Mouse (Mus musculus) hindbrain, embryonic 15.5 days (tissue): ENCODE measurements around the gene Cd300lg. TPM values are rescaled to one million over a fixed set of nuclear protein-coding genes. Genes with fewer than 3 reads are reported as not detected.
A peak's percentile ranks its signal among the peaks of the same experiment; 100 is the strongest.

Experiments
- ATAC-seq: fragments of 200-750 bp; cut with Nextera tagmentation; 2 replicates; pipeline ENCODE4 v1.8.0; 2017; ENCODE audit warnings: low read depth, moderate number of reproducible peaks, moderate TSS enrichment; ENCODE audit not compliant: low FRiP score
- H3K27ac ChIP-seq: fragments of 300-500 bp; sonication (generic); replicated peaks from 2 replicates; pipeline ENCODE4 v1.5.1; 2015; ENCODE audit warnings: mild to moderate bottlenecking, inconsistent platforms
- H3K27me3 ChIP-seq: fragments of 300-500 bp; sonication (generic); 2 replicates; pipeline ENCODE4 v1.6.1; 2015; ENCODE audit warnings: control low read depth, inconsistent platforms
- H3K36me3 ChIP-seq: fragments of 300-500 bp; sonication (generic); 2 replicates; pipeline ENCODE4 v1.6.1; 2015; ENCODE audit warnings: control low read depth, inconsistent platforms
- H3K4me1 ChIP-seq: fragments of 300-500 bp; sonication (generic); replicated peaks from 2 replicates; pipeline ENCODE4 v1.6.1; 2015; ENCODE audit warnings: control low read depth, inconsistent platforms
- H3K4me2 ChIP-seq: fragments of 300-500 bp; sonication (generic); 2 replicates; pipeline ENCODE4 v1.6.1; 2015; ENCODE audit warnings: moderate library complexity, mild to moderate bottlenecking, inconsistent platforms
- H3K4me3 ChIP-seq: fragments of 300-500 bp; sonication (generic); 2 replicates; pipeline ENCODE4 v1.5.1; 2015; ENCODE audit warnings: mild to moderate bottlenecking, inconsistent platforms
- H3K9ac ChIP-seq: fragments of 300-500 bp; sonication (generic); 2 replicates; pipeline ENCODE4 v1.6.1; 2015; ENCODE audit warnings: inconsistent platforms
- H3K9me3 ChIP-seq: fragments of 300-500 bp; sonication (generic); 2 replicates; pipeline ENCODE4 v1.6.1; 2016; ENCODE audit warnings: control low read depth, inconsistent platforms
- WGBS: fragments of 180-500 bp; shearing (Covaris S2); methylation state at CpG from one replicate; pipeline ENCODE4 v1.1.7; 2015; 5-methylcytosine and 5-hydroxymethylcytosine counted together
- polyA plus RNA-seq: library from polyadenylated mRNA; unstranded; fragments of >200 nt; fragmentation: Nextera tagmentation; extraction: Ambion mirVana; gene quantifications from 2 replicates; pipeline ENCODE4 v1.2.1, GENCODE M21; 2015

Cd300lg gene
- polyA plus RNA-seq, 1 experiment from 2014 or later, result 0.43 TPM

- peak; percentile 59 for ATAC-seq
- peak within 1 kb of the TSS; percentile 98 for H3K27ac ChIP-seq
Observed at GRCm38 (mm10) chr11:102087931-102088898, 46.9 kb downstream of the Cd300lg start, which contains the start of gene Mpp2. Gene Mpp2, minus strand, starts transcription at chr11:102088515.

GRCm38 (mm10) chr11:102089088-102089808, 47.9 kb downstream of the Cd300lg start:
- Histone ChIP-seq H3K4me2 (peak overlapping the region; percentile 80), H3K4me3 (peak overlapping the region; percentile 61), H3K27ac (peak overlapping the region; percentile 98), H3K36me3 (no peaks in the 10 kb centered on the region), H3K27me3 (no peaks in the 10 kb centered on the region), H3K9ac (peak overlapping the region; percentile 85; the same call in 1 of the 2 replicates), H3K9me3 (no peaks in the 10 kb centered on the region), H3K4me1 (peaks cover 29% of the 10 kb centered on the region)
- under 1% methylated on average over 20 of the region's 20 CpGs for WGBS
- peak; percentile 17; the same call in 1 of the 2 replicates for ATAC-seq

More at GRCm38 (mm10) chr11:102087931-102088898, 46.9 kb downstream of the Cd300lg start, which contains the start of gene Mpp2:
- Histone ChIP-seq H3K9me3 (no peaks in the 10 kb centered on the region), H3K4me1 (peaks cover 31% of the 10 kb centered on the region), H3K27me3 (no peaks in the 10 kb centered on the region), H3K9ac (peak within 1 kb of the TSS; percentile 85), H3K36me3 (no peaks in the 10 kb centered on the region), H3K4me3 (peak within 1 kb of the TSS; percentile 61), H3K4me2 (peak within 1 kb of the TSS; percentile 80)
- WGBS, result under 1% methylated on average over 49 of the region's 49 CpGs

DNA sequence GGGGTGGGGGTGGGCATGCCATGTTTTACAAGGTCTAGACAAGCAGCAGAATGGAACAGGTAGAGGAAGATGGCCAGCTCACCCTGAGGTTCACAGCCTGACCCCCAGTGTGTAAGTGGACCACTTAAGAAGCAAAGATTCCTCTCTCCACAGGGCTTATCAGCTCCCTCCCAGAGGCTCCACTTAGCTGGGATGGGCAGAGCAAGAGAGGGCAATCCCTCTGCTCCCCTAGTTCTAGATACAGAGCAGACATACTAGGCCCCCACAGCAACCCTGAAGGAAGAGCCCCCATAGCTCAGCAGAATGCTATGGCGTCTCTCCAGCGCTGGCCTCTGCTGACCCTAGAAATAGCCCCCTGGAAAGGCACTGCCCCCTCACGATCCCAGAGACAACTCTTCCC, 54.4 kb downstream of the Cd300lg start:
- Histone ChIP-seq H3K4me3 (no peak overlapping the region), H3K27me3 (no peaks in the 10 kb centered on the region), H3K9ac (no peak overlapping the region), H3K4me2 (no peak overlapping the region), H3K4me1 (peaks cover 13% of the 10 kb centered on the region), H3K27ac (no peak overlapping the region), H3K9me3 (no peaks in the 10 kb centered on the region), H3K36me3 (no peaks in the 10 kb centered on the region)
- no peak for ATAC-seq
- 90% methylated on average over 3 of the region's 3 CpGs for WGBS

GRCm38 (mm10) chr11:102096446-102096845, 55.1 kb downstream of the Cd300lg start:
- Histone ChIP-seq H3K4me2 (peak overlapping the region; percentile 51), H3K27me3 (no peaks in the 10 kb centered on the region), H3K4me3 (peak overlapping the region; percentile 23; the same call in 1 of the 2 replicates), H3K9me3 (no peaks in the 10 kb centered on the region), H3K36me3 (no peaks in the 10 kb centered on the region), H3K9ac (no peak overlapping the region), H3K27ac (no peak overlapping the region), H3K4me1 (peaks cover 13% of the 10 kb centered on the region)
- 78% methylated on average over 5 of the region's 5 CpGs for WGBS
- ATAC-seq, result no peak

DNA sequence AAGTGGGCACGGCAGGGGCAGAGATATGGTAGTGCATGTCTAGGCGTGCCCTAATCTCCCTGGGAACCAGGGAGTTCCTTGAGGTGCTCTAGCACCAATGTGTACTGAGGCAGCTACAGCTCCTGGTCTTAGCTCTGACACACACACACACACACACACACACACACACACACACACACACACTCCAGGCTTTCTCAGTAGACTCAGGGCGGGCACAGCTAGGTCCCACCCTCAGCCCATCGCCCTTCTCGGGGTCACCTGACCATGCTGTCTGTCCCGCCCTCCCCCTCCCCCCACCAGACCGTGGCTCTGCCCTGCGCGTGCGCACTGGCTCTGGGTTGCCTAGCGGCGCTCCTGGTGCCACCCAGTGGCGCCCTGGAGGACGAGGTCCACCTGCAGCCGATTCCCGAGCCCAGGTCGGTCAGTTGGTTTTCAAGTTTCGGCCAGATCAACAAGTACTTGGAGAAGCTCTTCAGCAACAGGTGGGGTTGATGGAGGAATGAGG, 55.6 kb downstream of the Cd300lg start:
- ATAC-seq, result peak; percentile 89
- 0 out of 2 replicates have a peak overlapping the region, but pooled peaks have one; percentile 12 for H3K9ac ChIP-seq
- peaks cover 3% of the 10 kb centered on the region; the same call in 1 of the 2 replicates for H3K27me3 ChIP-seq
- peak overlapping the region; percentile 23 for H3K4me3 ChIP-seq
- H3K9me3 ChIP-seq, result no peaks in the 10 kb centered on the region
- peaks cover 13% of the 10 kb centered on the region for H3K4me1 ChIP-seq
- H3K4me2 ChIP-seq, result peak overlapping the region; percentile 51
- no peaks in the 10 kb centered on the region for H3K36me3 ChIP-seq
- WGBS, result 6% methylated on average over 18 of the region's 18 CpGs
- no peak overlapping the region for H3K27ac ChIP-seq

- no peaks in the 10 kb centered on the region for H3K9me3 ChIP-seq
- peaks cover 30% of the 10 kb centered on the region for H3K27me3 ChIP-seq
- H3K4me2 ChIP-seq, result no peak within 1 kb of the TSS
- H3K4me3 ChIP-seq, result no peak within 1 kb of the TSS
- 81% methylated on average over 4 of the region's 4 CpGs for WGBS
- H3K9ac ChIP-seq, result no peak within 1 kb of the TSS
- H3K27ac ChIP-seq, result no peak within 1 kb of the TSS
- H3K4me1 ChIP-seq, result peaks cover 17% of the 10 kb centered on the region
- no peak for ATAC-seq
- H3K36me3 ChIP-seq, result no peaks in the 10 kb centered on the region
Observed at GRCm38 (mm10) chr11:102101219-102101618, 59.9 kb downstream of the Cd300lg start, which contains the start of gene Ppy. Gene Ppy, minus strand, starts transcription at chr11:102101319.

DNA sequence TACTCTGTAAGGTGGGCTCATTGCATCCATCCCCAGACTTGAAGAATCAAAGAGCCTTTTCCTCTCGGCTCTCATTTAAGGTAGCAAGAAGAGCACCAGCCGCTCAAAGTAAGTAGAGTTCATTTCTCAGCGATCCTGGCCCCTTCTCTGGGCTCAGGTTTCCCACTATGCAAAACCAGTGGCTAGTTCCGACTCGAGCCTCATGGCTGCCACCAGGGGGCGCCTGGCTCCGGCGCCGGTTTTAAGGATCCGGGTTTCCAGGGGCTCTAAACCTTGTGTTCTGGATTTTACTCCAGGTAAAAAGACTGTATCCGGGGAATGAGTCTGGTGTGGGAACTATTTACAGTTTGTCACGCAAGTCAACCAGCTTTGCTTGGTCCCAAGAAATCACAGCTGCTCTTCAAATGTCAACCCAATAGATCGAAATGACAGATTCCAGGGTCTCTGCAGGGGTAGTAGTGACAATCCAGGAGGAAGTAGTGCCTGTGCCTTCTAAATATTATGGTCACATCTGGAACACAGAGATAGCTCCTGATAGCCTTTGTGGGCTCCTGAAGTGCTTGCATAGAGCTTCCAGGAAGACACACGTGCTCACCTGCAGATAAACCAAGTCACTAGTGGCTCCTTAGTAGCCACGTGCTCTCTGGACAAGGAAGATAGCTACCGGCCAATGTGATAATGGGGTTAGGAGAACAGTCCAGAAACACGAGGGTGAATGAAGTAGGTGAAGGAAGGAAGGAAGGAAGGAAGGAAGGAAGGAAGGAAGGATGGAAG, 61.4 kb downstream of the Cd300lg start:
- Histone ChIP-seq H3K9me3 (no peaks in the 10 kb centered on the region), H3K9ac (no peak overlapping the region), H3K27ac (no peak overlapping the region), H3K36me3 (no peaks in the 10 kb centered on the region), H3K4me1 (peaks cover 10% of the 10 kb centered on the region; the same call in 1 of the 2 replicates), H3K4me2 (no peak overlapping the region), H3K4me3 (no peak overlapping the region), H3K27me3 (peaks cover 44% of the 10 kb centered on the region)
- no peak for ATAC-seq
- 21% methylated on average over 17 of the region's 17 CpGs for WGBS

Other genes with a start within 250 kb of the Cd300lg start
- 0.50 and 0.51 TPM in 2 replicates for gene Meox1, start 147.1 kb upstream of the Cd300lg start, polyA plus RNA-seq
- gene Sost, start 74.5 kb upstream of the Cd300lg start, polyA plus RNA-seq, result 0.06 and 0.09 TPM in 2 replicates
- not detected in 2 replicates for gene Cfap97d1, start 57.2 kb upstream of the Cd300lg start, polyA plus RNA-seq
- gene Dusp3, start 54.5 kb upstream of the Cd300lg start, polyA plus RNA-seq, result 25.4 and 25.9 TPM in 2 replicates
- 55.9 and 56.2 TPM in 2 replicates for gene Mpp3, start 13.0 kb upstream of the Cd300lg start, polyA plus RNA-seq
- gene Mpp2, start 47.0 kb downstream of the Cd300lg start, polyA plus RNA-seq, result 30.5 and 34.6 TPM in 2 replicates
- gene Ppy, start 59.8 kb downstream of the Cd300lg start, polyA plus RNA-seq, result not detected in 2 replicates
- gene Pyy, start 66.3 kb downstream of the Cd300lg start, polyA plus RNA-seq, result 3.7 and 5.2 TPM in 2 replicates
- gene Nags, start 104.0 kb downstream of the Cd300lg start, polyA plus RNA-seq, result not detected in 2 replicates
- 41.8 and 44.1 TPM in 2 replicates for gene Tmem101, start 114.9 kb downstream of the Cd300lg start, polyA plus RNA-seq
- 102 and 121 TPM in 2 replicates for gene Lsm12, start 143.8 kb downstream of the Cd300lg start, polyA plus RNA-seq
- gene G6pc3, start 148.1 kb downstream of the Cd300lg start, polyA plus RNA-seq, result 40.4 and 41.2 TPM in 2 replicates
- gene Hdac5, start 188.7 kb downstream of the Cd300lg start, polyA plus RNA-seq, result 82.7 and 84.9 TPM in 2 replicates
- gene BC030867, start 207.4 kb downstream of the Cd300lg start, polyA plus RNA-seq, result 3.3 and 3.4 TPM in 2 replicates
- gene Asb16, start 227.2 kb downstream of the Cd300lg start, polyA plus RNA-seq, result 0.10 and 0.13 TPM in 2 replicates
- 80.4 and 83.3 TPM in 2 replicates for gene Tmub2, start 243.4 kb downstream of the Cd300lg start, polyA plus RNA-seq